Mouse (Mus musculus) central nervous system, embryonic 18 days (tissue): ENCODE results near the gene Gm13277. TPM values are rescaled to one million over a fixed set of nuclear protein-coding genes. Genes with fewer than 3 reads are reported as not detected.

ENCODE experiments used
- polyA plus RNA-seq: library from polyadenylated mRNA; depleted of rRNA; stranded (reverse); fragments of >200 nt; gene quantifications from 2 replicates; pipeline ENCODE4 v1.2.3, GENCODE M21; 2012; rRNA removed

Gene Gm13277
- polyA plus RNA-seq, 1 experiment = not detected

Other genes with a start within 250 kb of the Gm13277 start
- not detected in 2 replicates for gene Ifna15, start 230.4 kb upstream of the Gm13277 start, polyA plus RNA-seq
- gene Ifna14, start 216.8 kb upstream of the Gm13277 start, polyA plus RNA-seq = not detected in 2 replicates
- not detected in 2 replicates for gene Ifna9, start 196.2 kb upstream of the Gm13277 start, polyA plus RNA-seq
- not detected in 2 replicates for gene Ifna12, start 185.3 kb upstream of the Gm13277 start, polyA plus RNA-seq
- not detected in 2 replicates for gene C87499, start 154.2 kb upstream of the Gm13277 start, polyA plus RNA-seq
- gene Ifna13, start 144.2 kb upstream of the Gm13277 start, polyA plus RNA-seq = not detected in 2 replicates
- not detected in 2 replicates for gene Ifna16, start 111.7 kb upstream of the Gm13277 start, polyA plus RNA-seq
- gene Ifna2, start 104.7 kb upstream of the Gm13277 start, polyA plus RNA-seq = not detected in 2 replicates
- not detected in 2 replicates for gene Ifnab, start 97.3 kb upstream of the Gm13277 start, polyA plus RNA-seq
- gene Gm26566, start 66.8 kb upstream of the Gm13277 start, polyA plus RNA-seq = 1.9 and 2.1 TPM in 2 replicates
- 48.0 and 49.2 TPM in 2 replicates for gene Klhl9, start 66.2 kb upstream of the Gm13277 start, polyA plus RNA-seq
- gene Gm13271, start 33.8 kb upstream of the Gm13277 start, polyA plus RNA-seq = not detected in 2 replicates
- 0.04 TPM in 1 of 2 replicates, not detected in the other for gene Gm13283, start 28.5 kb upstream of the Gm13277 start, polyA plus RNA-seq
- gene Gm13290, start 14.8 kb upstream of the Gm13277 start, polyA plus RNA-seq = not detected in 2 replicates
- not detected in 2 replicates for gene Gm13289, start 11.7 kb upstream of the Gm13277 start, polyA plus RNA-seq
- gene Gm13272, start 8.8 kb upstream of the Gm13277 start, polyA plus RNA-seq = not detected in 2 replicates
- gene Ifnz, start 6.5 kb upstream of the Gm13277 start, polyA plus RNA-seq = not detected in 2 replicates
- not detected in 2 replicates for gene Gm13276, start 2.9 kb upstream of the Gm13277 start, polyA plus RNA-seq
- not detected in 2 replicates for gene Gm13278, start 2.9 kb downstream of the Gm13277 start, polyA plus RNA-seq
- not detected in 2 replicates for gene Gm13275, start 5.9 kb downstream of the Gm13277 start, polyA plus RNA-seq
- gene Gm13279, start 8.8 kb downstream of the Gm13277 start, polyA plus RNA-seq = not detected in 2 replicates
- not detected in 2 replicates for gene Gm13285, start 11.0 kb downstream of the Gm13277 start, polyA plus RNA-seq
- gene Gm13287, start 14.6 kb downstream of the Gm13277 start, polyA plus RNA-seq = not detected in 2 replicates
- gene Gm13288, start 16.9 kb downstream of the Gm13277 start, polyA plus RNA-seq = not detected in 2 replicates
- not detected in 2 replicates for gene Ifna7, start 27.6 kb downstream of the Gm13277 start, polyA plus RNA-seq
- gene Ifna11, start 31.3 kb downstream of the Gm13277 start, polyA plus RNA-seq = not detected in 2 replicates
- not detected in 2 replicates for gene Ifna6, start 38.8 kb downstream of the Gm13277 start, polyA plus RNA-seq
- not detected in 2 replicates for gene Ifna5, start 46.9 kb downstream of the Gm13277 start, polyA plus RNA-seq
- not detected in 2 replicates for gene Ifna4, start 53.2 kb downstream of the Gm13277 start, polyA plus RNA-seq
- gene Ifna1, start 61.5 kb downstream of the Gm13277 start, polyA plus RNA-seq = not detected in 2 replicates
- gene Ifne, start 91.6 kb downstream of the Gm13277 start, polyA plus RNA-seq = not detected in 2 replicates